Mouse (Mus musculus) midbrain, embryonic 14.5 days (tissue): ENCODE results near the gene Perp. TPM values are rescaled to one million over a fixed set of nuclear protein-coding genes. Genes with fewer than 3 reads are reported as not detected.

Experiments used
- ATAC-seq: fragments of 200-750 bp; cut with Nextera tagmentation; 2 replicates; pipeline ENCODE4 v1.8.0; 2017; ENCODE audit warnings: moderate number of reproducible peaks, moderate library complexity; ENCODE audit not compliant: low FRiP score, low TSS enrichment
- DNase-seq: peaks from one replicate; pipeline ENCODE4 v3.0.0-alpha.2; 2015
- H3K27ac ChIP-seq: fragments of 300-500 bp; sonication (generic); replicated peaks from 2 replicates; pipeline ENCODE4 v1.5.1; 2014; ENCODE audit warnings: mild to moderate bottlenecking, low read depth, low read length, moderate library complexity
- H3K27me3 ChIP-seq: fragments of 300-500 bp; sonication (generic); 2 replicates; pipeline ENCODE4 v1.6.1; 2014; ENCODE audit warnings: low read length, control low read depth, mixed read lengths; ENCODE audit not compliant: control insufficient read depth, insufficient read depth
- H3K36me3 ChIP-seq: fragments of 300-500 bp; sonication (generic); 2 replicates; pipeline ENCODE4 v1.6.1; 2014; ENCODE audit warnings: low read length, control low read depth; ENCODE audit not compliant: control insufficient read depth, insufficient read depth
- H3K4me1 ChIP-seq: fragments of 300-500 bp; sonication (generic); 2 replicates; pipeline ENCODE4 v1.6.1; 2014; ENCODE audit warnings: mild to moderate bottlenecking, antibody characterized with exemption, low read length, control low read depth; ENCODE audit not compliant: control insufficient read depth, insufficient read depth
- H3K4me2 ChIP-seq: fragments of 300-500 bp; sonication (generic); 2 replicates; pipeline ENCODE4 v1.6.1; 2014; ENCODE audit warnings: mild to moderate bottlenecking, low read length, moderate library complexity
- H3K4me3 ChIP-seq: fragments of 300-500 bp; sonication (generic); replicated peaks from 2 replicates; pipeline ENCODE4 v1.5.1; 2014; ENCODE audit warnings: low read depth, low read length
- H3K9ac ChIP-seq: fragments of 300-500 bp; sonication (generic); replicated peaks from 2 replicates; pipeline ENCODE4 v1.6.1; 2014; ENCODE audit warnings: mild to moderate bottlenecking, low read length, moderate library complexity
- H3K9me3 ChIP-seq: fragments of 300-500 bp; sonication (generic); 2 replicates; pipeline ENCODE4 v1.6.1; 2016; ENCODE audit warnings: low read length, control low read depth, mixed read lengths; ENCODE audit not compliant: control insufficient read depth
- WGBS: fragments of 180-500 bp; shearing (Covaris S2); extraction: QIAGEN DNeasy Blood & Tissue Kit; methylation state at CpG from one replicate; pipeline ENCODE4 v1.1.7; 2014; 5-methylcytosine and 5-hydroxymethylcytosine counted together
- polyA plus RNA-seq: library from polyadenylated mRNA; unstranded; fragments of >200 nt; fragmentation: Nextera tagmentation; extraction: Ambion mirVana; gene quantifications from 2 replicates; pipeline ENCODE4 v1.2.1, GENCODE M21; 2014

Perp gene
- polyA plus RNA-seq, 1 experiment from 2014 or later: 4.1 TPM

DNA sequence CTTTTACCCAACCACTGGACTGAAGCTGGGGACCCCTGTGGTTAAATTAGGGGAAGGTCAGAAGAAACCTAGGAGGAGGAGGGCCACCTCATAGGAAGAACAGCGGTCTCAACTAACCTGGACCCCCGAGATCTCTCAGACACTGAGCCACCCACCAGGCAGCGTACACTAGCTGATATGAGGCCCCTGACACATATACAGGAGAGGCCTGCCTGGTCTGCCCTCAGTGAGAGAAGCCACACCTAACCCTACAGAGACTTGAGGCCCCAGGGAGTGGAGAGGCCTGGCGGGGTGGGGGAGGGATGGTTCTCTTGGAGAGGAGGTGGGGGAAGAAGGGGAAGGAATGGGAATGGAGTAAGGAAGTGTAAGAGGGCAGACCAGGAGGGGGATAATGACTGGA is 12.4 kb downstream of the Perp start:
- H3K27me3 ChIP-seq: no peaks in the 10 kb centered on the region
- WGBS: 79% methylated on average over 4 of the region's 4 CpGs
- H3K36me3 ChIP-seq: no peaks in the 10 kb centered on the region
- no peak overlapping the region for H3K27ac ChIP-seq
- H3K9me3 ChIP-seq: no peaks in the 10 kb centered on the region
- DNase-seq (no peak), ATAC-seq (no peak)
- H3K4me2 ChIP-seq: no peak overlapping the region
- no peak overlapping the region for H3K4me3 ChIP-seq
- H3K4me1 ChIP-seq: no peaks in the 10 kb centered on the region
- H3K9ac ChIP-seq: no peak overlapping the region

DNA sequence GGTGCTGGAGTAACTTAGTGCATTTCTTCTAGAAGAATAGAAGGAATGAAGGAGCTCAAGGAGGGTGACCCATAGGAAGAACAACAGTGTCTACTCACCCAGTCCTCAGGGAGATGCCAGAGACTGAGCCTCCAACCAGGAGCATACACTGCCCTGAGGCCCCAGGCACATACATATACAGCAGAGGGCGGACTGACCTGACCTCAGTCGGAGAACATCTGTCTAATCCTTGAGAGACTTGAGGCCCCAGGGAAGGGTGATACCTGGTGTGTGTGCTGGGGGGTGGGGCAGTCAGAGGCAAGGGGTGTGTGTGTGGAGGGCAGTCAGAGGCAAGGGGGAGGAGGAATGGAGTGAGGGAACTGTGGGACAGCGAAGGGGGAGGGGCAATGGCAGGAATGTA is 14.8 kb downstream of the Perp start:
- H3K9ac ChIP-seq: no peak overlapping the region
- H3K27me3 ChIP-seq: no peaks in the 10 kb centered on the region
- H3K36me3 ChIP-seq: no peaks in the 10 kb centered on the region
- H3K4me1 ChIP-seq: no peaks in the 10 kb centered on the region
- H3K4me3 ChIP-seq: no peak overlapping the region
- WGBS: 63% methylated on average over 3 of the region's 3 CpGs
- no peaks in the 10 kb centered on the region for H3K9me3 ChIP-seq
- ATAC-seq: no peak
- H3K27ac ChIP-seq: no peak overlapping the region
- DNase-seq: no peak
- H3K4me2 ChIP-seq: no peak overlapping the region

DNA sequence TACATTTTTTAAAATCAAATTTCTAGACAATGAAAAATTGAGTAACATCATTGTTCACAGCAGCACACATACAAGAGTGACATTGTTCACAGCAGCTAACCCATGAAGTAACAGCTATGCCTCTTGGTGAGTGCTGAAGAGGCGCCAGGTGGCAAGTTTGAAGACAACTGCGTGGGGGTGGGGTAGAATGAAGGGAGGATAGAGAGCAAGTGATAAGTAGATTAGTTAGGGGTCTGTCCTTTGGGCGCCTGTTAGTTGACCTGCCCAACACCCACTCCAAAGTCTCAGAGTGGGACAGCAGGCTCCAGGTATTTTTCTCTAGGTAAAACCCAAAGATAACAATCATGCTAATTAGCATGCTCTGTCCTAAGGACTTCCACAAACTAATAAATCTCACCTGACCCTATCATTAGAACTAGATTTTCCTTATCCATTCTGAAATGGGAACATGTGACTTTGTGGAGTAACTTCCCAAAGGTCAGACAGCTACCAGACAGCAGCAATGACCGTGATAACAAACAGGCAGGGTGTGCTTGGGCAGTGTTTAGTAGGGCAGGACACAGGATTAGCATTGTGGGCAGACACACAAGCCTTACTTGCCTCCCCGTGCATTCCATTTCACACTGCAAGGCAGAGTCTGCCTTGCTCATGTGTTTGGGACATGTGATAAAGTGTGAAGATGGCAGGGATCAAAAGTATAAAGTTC is 15.5 kb downstream of the Perp start:
- 66% methylated on average over 5 of the region's 5 CpGs for WGBS
- Histone ChIP-seq H3K27ac (no peak overlapping the region), H3K9ac (no peak overlapping the region), H3K4me2 (no peak overlapping the region), H3K9me3 (no peaks in the 10 kb centered on the region), H3K4me1 (no peaks in the 10 kb centered on the region), H3K4me3 (no peak overlapping the region), H3K27me3 (no peaks in the 10 kb centered on the region), H3K36me3 (no peaks in the 10 kb centered on the region)
- no peak for DNase-seq
- no peak for ATAC-seq

DNA sequence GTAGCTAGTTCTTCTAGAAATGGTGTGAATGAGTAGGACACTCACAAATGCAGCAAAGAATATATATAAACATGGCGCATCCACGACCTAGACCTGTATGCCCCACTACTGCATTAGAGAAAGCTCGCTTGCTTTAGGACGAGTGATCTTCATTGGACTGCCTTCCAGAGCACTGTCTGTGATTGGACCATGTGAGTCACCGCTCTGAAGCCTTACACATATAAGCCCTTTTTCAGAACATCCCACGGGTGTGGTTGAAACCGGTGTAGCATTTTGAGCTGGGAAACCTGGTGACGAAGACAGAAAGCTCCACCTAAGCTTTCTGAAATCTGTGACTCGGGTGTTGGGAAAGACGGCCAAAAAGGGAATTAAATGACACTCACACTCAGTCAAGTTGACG is 16.0 kb downstream of the Perp start:
- H3K4me1 ChIP-seq: no peaks in the 10 kb centered on the region

DNA sequence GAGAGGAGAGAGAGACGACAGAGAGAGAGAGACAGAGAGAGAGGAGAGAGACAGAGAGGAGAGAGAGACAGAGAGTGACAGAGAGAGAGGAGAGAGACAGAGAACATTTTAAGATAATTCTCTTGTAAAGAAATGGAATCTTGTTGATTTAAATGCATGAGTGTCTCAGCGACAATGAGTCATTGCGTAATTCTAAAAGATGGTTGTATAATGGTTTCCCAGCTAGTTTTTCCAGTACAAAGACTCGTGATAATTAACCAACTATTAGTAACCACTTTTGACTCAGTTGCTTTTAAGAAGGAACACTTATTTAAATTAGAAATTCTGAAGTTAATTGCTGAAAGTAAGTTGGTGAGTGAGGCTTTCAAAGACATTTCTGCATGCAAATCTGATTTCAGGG is 16.6 kb downstream of the Perp start:
- DNase-seq (no peak), ATAC-seq (no peak)
- Histone ChIP-seq H3K36me3 (no peaks in the 10 kb centered on the region), H3K4me1 (no peaks in the 10 kb centered on the region), H3K4me3 (no peak overlapping the region), H3K27me3 (no peaks in the 10 kb centered on the region), H3K9ac (no peak overlapping the region), H3K27ac (no peak overlapping the region), H3K9me3 (no peaks in the 10 kb centered on the region), H3K4me2 (no peak overlapping the region)
- WGBS: 82% methylated on average over 4 of the region's 4 CpGs

More for the DNA sequence above, 16.0 kb downstream of the Perp start:
- no peaks in the 10 kb centered on the region for H3K27me3 ChIP-seq
- WGBS: 91% methylated on average over 11 of the region's 11 CpGs
- no peak overlapping the region for H3K4me3 ChIP-seq
- H3K36me3 ChIP-seq: no peaks in the 10 kb centered on the region
- DNase-seq (no peak), ATAC-seq (no peak)
- H3K4me2 ChIP-seq: no peak overlapping the region
- no peak overlapping the region for H3K27ac ChIP-seq
- H3K9ac ChIP-seq: no peak overlapping the region
- no peaks in the 10 kb centered on the region for H3K9me3 ChIP-seq

DNA sequence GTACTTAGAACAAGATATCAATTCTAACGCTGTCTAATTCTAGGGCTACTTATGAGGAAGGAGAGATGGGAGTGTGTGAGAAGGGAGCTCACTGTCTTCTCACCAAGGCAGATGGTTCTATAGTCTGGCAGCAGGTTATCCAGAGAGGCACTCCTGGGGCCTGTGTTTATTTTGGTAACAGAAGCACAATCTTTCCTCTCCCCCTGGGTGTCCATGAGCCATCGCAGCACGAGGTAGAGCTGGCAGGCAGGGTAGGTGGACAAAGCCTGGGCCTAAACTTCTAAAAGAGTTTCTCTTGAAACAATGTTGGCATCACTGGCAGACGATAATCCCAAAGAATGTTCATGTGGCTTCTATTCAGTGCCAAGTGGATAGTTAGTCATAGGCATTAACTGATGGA is 18.5 kb downstream of the Perp start:
- Histone ChIP-seq H3K4me1 (no peaks in the 10 kb centered on the region), H3K27ac (no peak overlapping the region), H3K9me3 (no peaks in the 10 kb centered on the region), H3K4me2 (no peak overlapping the region), H3K27me3 (no peaks in the 10 kb centered on the region), H3K4me3 (no peak overlapping the region), H3K9ac (no peak overlapping the region), H3K36me3 (no peaks in the 10 kb centered on the region)
- DNase-seq: no peak
- WGBS: 78% methylated on average over 4 of the region's 4 CpGs
- ATAC-seq: no peak

DNA sequence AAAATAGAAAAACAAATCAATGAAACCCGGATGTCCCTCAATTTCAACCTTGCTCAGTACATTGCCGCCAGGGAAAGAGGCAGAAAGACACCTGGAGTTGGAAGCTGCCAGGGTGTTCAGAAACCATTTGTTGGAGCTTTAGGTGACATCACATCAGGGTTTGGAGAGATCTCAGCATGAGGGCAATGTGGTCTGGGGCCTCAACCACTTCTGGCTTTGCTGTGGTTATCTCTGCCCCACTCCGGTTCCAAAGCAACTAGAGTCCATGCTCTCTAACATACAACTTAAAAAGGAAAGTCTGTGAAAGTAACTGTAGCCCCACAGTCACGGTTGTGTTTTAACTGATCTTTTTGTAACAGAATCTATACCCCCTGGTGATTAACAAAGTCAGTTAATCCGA is 19.9 kb downstream of the Perp start:
- WGBS: 63% methylated on average over 5 of the region's 5 CpGs
- no peaks in the 10 kb centered on the region for H3K4me1 ChIP-seq
- H3K27ac ChIP-seq: no peak overlapping the region
- H3K9ac ChIP-seq: no peak overlapping the region
- no peak overlapping the region for H3K4me2 ChIP-seq
- H3K9me3 ChIP-seq: no peaks in the 10 kb centered on the region
- DNase-seq: no peak
- H3K4me3 ChIP-seq: no peak overlapping the region
- H3K36me3 ChIP-seq: no peaks in the 10 kb centered on the region
- H3K27me3 ChIP-seq: no peaks in the 10 kb centered on the region
- ATAC-seq: no peak

DNA sequence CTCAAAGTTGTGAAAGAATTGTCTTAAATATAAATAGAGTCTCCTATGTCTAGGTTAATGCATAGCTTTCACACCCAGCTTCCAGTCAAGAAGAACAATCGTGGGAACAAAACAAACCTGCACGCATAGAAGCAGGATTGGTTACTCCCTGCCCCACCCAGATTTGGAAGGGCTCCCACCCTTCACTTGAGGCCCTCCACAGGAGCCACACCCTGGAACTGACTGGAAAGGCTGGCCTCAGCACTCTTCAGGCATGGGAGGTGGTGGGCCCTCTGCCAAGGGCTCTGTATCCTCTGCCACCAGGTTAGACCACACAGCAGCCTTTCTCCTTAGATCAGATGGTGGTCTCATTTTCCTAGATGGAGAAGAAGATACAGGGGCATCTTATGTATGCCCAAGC is 26.2 kb downstream of the Perp start:
- H3K4me3 ChIP-seq: no peak overlapping the region
- ATAC-seq: no peak
- H3K27me3 ChIP-seq: no peaks in the 10 kb centered on the region
- H3K27ac ChIP-seq: no peak overlapping the region
- WGBS: 89% methylated on average over 2 of the region's 2 CpGs
- no peaks in the 10 kb centered on the region for H3K9me3 ChIP-seq
- H3K9ac ChIP-seq: no peak overlapping the region
- no peaks in the 10 kb centered on the region for H3K4me1 ChIP-seq
- no peak for DNase-seq
- H3K36me3 ChIP-seq: no peaks in the 10 kb centered on the region
- no peak overlapping the region for H3K4me2 ChIP-seq

DNA sequence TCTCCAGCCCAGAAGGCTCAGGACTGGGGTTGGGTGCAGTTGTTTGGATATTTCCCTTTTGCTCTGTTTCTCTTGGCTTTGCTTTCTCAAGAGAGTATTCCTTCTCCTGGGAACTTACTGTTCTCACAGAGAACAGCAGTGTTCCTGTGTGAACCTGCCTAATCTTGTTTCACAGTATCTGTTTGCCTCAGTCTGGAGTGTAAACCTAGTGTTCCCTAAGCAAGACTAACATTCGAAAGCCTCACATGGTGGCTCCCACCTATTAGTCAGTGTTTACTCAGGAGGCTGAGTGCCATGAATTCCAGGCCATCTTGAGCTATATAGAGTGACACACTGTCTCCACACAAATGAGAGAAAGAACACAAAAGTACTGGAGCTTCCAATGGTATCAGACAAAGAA is 31.4 kb downstream of the Perp start:
- DNase-seq (no peak), ATAC-seq (no peak)
- Histone ChIP-seq H3K4me2 (no peak overlapping the region), H3K9me3 (no peaks in the 10 kb centered on the region), H3K4me3 (no peak overlapping the region), H3K4me1 (no peaks in the 10 kb centered on the region), H3K27me3 (no peaks in the 10 kb centered on the region), H3K9ac (no peak overlapping the region), H3K27ac (no peak overlapping the region), H3K36me3 (no peaks in the 10 kb centered on the region)
- 35% methylated on average over 1 of the region's 1 CpGs for WGBS
